Mouse (Mus musculus): ENCODE measurements around the gene Etnk1. TPM values are rescaled to one million over a fixed set of nuclear protein-coding genes. Genes with fewer than 3 reads are reported as not detected.

Etnk1 gene
- polyA plus RNA-seq, 1 experiment from 2014 or later = 13.4 TPM

DNA sequence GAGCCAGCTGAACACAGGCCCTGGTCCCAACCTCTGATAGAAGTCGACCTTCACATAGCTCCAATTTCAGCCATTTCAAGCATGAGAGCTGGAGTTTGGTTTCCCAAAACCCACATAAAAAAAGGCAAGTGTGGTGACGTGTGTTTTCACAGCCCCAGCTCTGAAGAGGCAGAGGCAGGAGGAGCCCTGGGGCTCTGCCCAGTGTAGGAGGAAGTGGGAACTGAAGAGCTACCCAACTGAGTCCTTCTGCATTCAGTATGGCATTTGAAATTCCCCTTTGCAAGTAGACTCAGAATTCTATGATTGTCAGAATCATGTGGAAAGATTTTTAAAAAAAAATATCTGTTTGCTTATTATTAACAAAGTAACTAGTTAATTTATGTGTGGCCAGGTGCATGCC, 63.9 kb downstream of the Etnk1 start:
- WGBS = 77% methylated on average over 2 of the region's 2 CpGs
- Histone ChIP-seq H3K9ac (ENCODE audit: low read length) (no peak overlapping the region), H3K27ac (ENCODE audit: low read length) (no peak overlapping the region), H3K27me3 (ENCODE audit: control insufficient read depth, insufficient read depth, low read length) (no peaks in the 10 kb centered on the region), H3K36me3 (ENCODE audit: control insufficient read depth, insufficient read depth) (no peaks in the 10 kb centered on the region), H3K4me2 (ENCODE audit: low read depth, low read length) (no peak overlapping the region), H3K9me3 (replicated peaks; ENCODE audit: control insufficient read depth, low read length) (0 out of 2 replicates have a peak, but pooled peaks cover 4% of the 10 kb centered on the region), H3K4me1 (ENCODE audit: control insufficient read depth, insufficient read depth, low read length) (no peaks in the 10 kb centered on the region; the same call in 1 of the 2 replicates), H3K4me3 (ENCODE audit: low read length) (no peak overlapping the region)
- no peak for ATAC-seq (replicated peaks; ENCODE audit: extremely low read depth, insufficient read depth, low FRiP score)

DNA sequence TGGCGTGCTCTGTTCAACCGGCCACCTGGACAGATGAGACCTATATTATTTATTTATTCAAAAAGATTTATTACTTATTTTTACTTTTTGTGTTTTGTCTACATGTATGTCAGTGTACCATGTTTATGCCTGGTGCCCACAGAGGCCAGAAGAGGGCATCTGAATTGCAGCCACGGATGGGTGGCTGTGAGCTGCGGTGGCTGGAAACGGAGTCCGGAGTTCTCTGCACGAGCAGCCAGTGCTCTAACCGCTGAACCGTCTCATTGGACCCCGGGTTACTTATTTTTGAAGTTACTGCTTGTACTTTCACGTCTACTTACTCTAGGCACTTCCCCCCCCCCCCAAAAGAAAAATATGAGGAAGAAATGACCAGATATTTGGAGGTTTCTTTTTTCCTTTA, 65.7 kb downstream of the Etnk1 start:
- no peak overlapping the region for H3K27ac ChIP-seq (ENCODE audit: low read length)
- no peak overlapping the region for H3K4me3 ChIP-seq (ENCODE audit: low read length)
- ATAC-seq (replicated peaks; ENCODE audit: extremely low read depth, insufficient read depth, low FRiP score) = no peak
- H3K36me3 ChIP-seq (ENCODE audit: control insufficient read depth, insufficient read depth) = no peaks in the 10 kb centered on the region
- H3K27me3 ChIP-seq (ENCODE audit: control insufficient read depth, insufficient read depth, low read length) = no peaks in the 10 kb centered on the region
- no peak overlapping the region for H3K9ac ChIP-seq (ENCODE audit: low read length)
- no peaks in the 10 kb centered on the region; the same call in 1 of the 2 replicates for H3K4me1 ChIP-seq (ENCODE audit: control insufficient read depth, insufficient read depth, low read length)
- no peak overlapping the region for H3K4me2 ChIP-seq (ENCODE audit: low read depth, low read length)
- WGBS = 88% methylated on average over 11 of the region's 11 CpGs
- H3K9me3 ChIP-seq (replicated peaks; ENCODE audit: control insufficient read depth, low read length) = 0 out of 2 replicates have a peak, but pooled peaks cover 4% of the 10 kb centered on the region

DNA sequence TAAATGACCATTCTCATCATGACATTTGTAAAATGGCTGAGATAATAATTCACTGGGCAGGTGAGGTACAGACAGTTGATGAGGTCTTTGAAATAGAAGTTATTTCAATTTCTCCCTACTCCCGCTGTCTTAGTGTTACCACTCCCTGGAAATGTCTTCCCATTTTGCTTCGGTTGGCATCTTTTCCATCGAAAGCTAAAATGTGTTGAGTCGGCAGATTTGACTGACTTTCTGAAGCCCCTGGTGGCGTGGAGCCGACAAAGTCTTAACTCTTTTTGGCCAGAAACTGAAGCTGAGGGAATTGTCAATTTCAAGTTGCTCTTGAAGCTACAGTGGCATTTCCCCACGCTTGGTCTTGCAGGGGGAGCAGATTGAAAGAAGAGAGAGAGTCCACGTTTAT, 67.8 kb downstream of the Etnk1 start:
- 72% methylated on average over 8 of the region's 8 CpGs for WGBS
- Histone ChIP-seq H3K9ac (ENCODE audit: low read length) (no peak overlapping the region), H3K4me1 (ENCODE audit: control insufficient read depth, insufficient read depth, low read length) (no peaks in the 10 kb centered on the region; the same call in 1 of the 2 replicates), H3K9me3 (replicated peaks; ENCODE audit: control insufficient read depth, low read length) (no peaks in the 10 kb centered on the region), H3K27me3 (ENCODE audit: control insufficient read depth, insufficient read depth, low read length) (no peaks in the 10 kb centered on the region), H3K4me2 (ENCODE audit: low read depth, low read length) (no peak overlapping the region), H3K4me3 (ENCODE audit: low read length) (no peak overlapping the region), H3K36me3 (ENCODE audit: control insufficient read depth, insufficient read depth) (no peaks in the 10 kb centered on the region), H3K27ac (ENCODE audit: low read length) (no peak overlapping the region)
- no peak for ATAC-seq (replicated peaks; ENCODE audit: extremely low read depth, insufficient read depth, low FRiP score)

DNA sequence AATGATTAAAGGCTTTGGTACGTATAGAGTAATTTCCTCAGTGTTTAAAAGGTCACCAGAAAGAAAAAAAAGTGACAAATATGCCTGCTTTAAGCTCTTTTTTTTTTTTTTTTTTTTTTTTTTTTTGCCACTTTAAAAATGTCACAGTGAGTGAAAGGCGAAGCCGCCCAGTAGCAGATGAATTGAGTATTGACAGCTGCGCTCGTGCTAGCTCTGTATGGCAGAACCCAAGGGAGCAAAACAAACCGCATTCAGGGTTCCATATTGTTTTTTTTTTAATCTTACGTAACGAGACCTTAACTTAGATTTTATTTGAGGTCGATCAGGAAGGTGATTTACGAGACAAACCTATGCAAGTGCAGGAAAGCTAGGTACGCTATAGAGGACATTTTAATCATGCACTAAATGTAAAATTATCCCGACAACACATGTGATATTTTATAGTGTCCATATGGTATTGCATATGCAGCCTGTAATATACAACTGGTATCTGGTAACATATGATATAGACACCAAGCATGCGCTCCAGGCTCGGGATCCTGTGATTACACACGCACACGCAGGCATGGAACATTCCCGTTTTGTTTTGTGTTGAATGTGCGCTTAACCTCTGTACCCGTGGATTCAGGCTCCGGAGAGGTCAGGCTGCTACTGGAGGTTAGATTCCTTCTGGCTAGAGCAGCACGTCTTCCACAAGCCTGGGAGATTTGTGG, 72.5 kb downstream of the Etnk1 start:
- Histone ChIP-seq H3K27ac (ENCODE audit: low read length) (no peak overlapping the region), H3K4me2 (ENCODE audit: low read depth, low read length) (no peak overlapping the region), H3K4me1 (ENCODE audit: control insufficient read depth, insufficient read depth, low read length) (no peaks in the 10 kb centered on the region), H3K9me3 (replicated peaks; ENCODE audit: control insufficient read depth, low read length) (no peaks in the 10 kb centered on the region), H3K27me3 (ENCODE audit: control insufficient read depth, insufficient read depth, low read length) (no peaks in the 10 kb centered on the region), H3K9ac (ENCODE audit: low read length) (no peak overlapping the region), H3K4me3 (ENCODE audit: low read length) (no peak overlapping the region), H3K36me3 (ENCODE audit: control insufficient read depth, insufficient read depth) (no peaks in the 10 kb centered on the region)
- no peak for ATAC-seq (replicated peaks; ENCODE audit: extremely low read depth, insufficient read depth, low FRiP score)
- WGBS = 84% methylated on average over 21 of the region's 21 CpGs

DNA sequence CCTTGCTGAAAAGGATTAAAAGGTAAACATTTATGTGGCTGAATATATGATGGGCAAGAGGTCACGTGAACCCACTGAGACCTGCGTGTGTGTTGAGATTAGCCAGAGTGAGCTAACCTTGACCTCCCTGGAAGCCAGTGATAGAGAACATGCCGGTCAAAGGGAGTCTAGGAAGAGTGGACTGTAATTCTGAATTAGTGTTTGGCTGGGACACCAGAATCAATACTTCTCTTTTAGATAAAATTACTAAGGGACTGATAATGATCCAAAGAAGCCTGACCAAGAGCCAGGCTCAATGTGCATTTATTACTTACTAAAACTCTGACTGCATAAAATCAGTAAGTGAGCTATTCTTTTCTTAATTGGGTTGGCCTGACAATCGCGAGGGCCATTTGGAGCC, 76.2 kb downstream of the Etnk1 start:
- H3K36me3 ChIP-seq (ENCODE audit: control insufficient read depth, insufficient read depth) = no peaks in the 10 kb centered on the region
- H3K4me2 ChIP-seq (ENCODE audit: low read depth, low read length) = no peak overlapping the region
- no peak overlapping the region for H3K9ac ChIP-seq (ENCODE audit: low read length)
- 78% methylated on average over 5 of the region's 5 CpGs for WGBS
- H3K27ac ChIP-seq (ENCODE audit: low read length) = no peak overlapping the region
- no peaks in the 10 kb centered on the region for H3K9me3 ChIP-seq (replicated peaks; ENCODE audit: control insufficient read depth, low read length)
- H3K4me3 ChIP-seq (ENCODE audit: low read length) = no peak overlapping the region
- H3K4me1 ChIP-seq (ENCODE audit: control insufficient read depth, insufficient read depth, low read length) = no peaks in the 10 kb centered on the region
- no peak for ATAC-seq (replicated peaks; ENCODE audit: extremely low read depth, insufficient read depth, low FRiP score)
- no peaks in the 10 kb centered on the region for H3K27me3 ChIP-seq (ENCODE audit: control insufficient read depth, insufficient read depth, low read length)

DNA sequence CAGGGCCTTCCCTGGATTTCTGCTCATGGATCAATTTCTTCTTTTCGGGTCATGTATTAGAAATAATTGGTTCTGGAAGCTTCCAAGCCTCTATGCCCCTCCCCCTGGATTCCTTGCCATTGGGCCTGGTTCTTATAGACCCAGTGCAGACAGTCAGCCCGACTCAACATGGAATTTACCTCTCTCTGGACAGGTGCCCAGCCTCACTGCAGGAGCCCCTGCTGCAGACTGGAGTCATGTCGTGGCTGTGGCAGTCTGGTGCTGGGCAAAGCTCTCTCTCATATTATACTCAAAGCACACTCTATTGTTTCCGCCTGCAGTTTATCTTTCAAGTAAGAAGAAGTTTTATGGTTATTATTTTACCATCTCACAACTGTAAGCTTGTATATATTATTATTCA, 90.9 kb downstream of the Etnk1 start:
- no peaks in the 10 kb centered on the region for H3K27me3 ChIP-seq (ENCODE audit: control insufficient read depth, insufficient read depth, low read length)
- no peaks in the 10 kb centered on the region for H3K4me1 ChIP-seq (ENCODE audit: control insufficient read depth, insufficient read depth, low read length)
- H3K36me3 ChIP-seq (ENCODE audit: control insufficient read depth, insufficient read depth) = no peaks in the 10 kb centered on the region
- 70% methylated on average over 4 of the region's 4 CpGs for WGBS
- no peak overlapping the region for H3K4me2 ChIP-seq (ENCODE audit: low read depth, low read length)
- ATAC-seq (replicated peaks; ENCODE audit: extremely low read depth, insufficient read depth, low FRiP score) = no peak
- H3K27ac ChIP-seq (ENCODE audit: low read length) = no peak overlapping the region
- H3K9me3 ChIP-seq (replicated peaks; ENCODE audit: control insufficient read depth, low read length) = no peaks in the 10 kb centered on the region
- H3K4me3 ChIP-seq (ENCODE audit: low read length) = no peak overlapping the region
- no peak overlapping the region for H3K9ac ChIP-seq (ENCODE audit: low read length)

DNA sequence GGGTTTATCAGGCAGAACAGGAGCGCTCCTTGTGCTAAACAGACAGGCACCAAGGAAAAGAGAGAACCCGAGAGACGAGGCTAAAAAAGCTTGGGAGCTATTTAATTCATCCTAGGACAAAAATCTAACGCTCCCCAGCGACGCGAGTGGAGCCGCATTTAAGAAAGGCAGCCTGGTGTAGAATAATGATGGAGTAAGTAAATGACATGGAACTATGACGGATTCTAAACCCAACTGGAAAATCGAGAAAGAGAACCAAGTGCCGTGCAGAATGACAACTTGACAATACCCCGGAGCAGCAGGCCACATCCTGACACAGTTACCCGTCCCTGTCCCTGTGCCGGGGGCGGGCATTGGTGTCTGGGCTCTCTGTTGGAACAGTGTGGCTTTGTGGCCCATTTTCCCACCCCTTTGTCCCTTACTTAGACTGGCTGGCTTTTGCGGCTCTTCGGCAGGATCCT, 92.2 kb downstream of the Etnk1 start:
- 77% methylated on average over 17 of the region's 17 CpGs for WGBS
- Histone ChIP-seq H3K27me3 (ENCODE audit: control insufficient read depth, insufficient read depth, low read length) (no peaks in the 10 kb centered on the region), H3K4me3 (ENCODE audit: low read length) (no peak overlapping the region), H3K27ac (ENCODE audit: low read length) (no peak overlapping the region), H3K4me2 (ENCODE audit: low read depth, low read length) (no peak overlapping the region; the same call in 1 of the 2 replicates), H3K9me3 (replicated peaks; ENCODE audit: control insufficient read depth, low read length) (no peaks in the 10 kb centered on the region), H3K4me1 (ENCODE audit: control insufficient read depth, insufficient read depth, low read length) (no peaks in the 10 kb centered on the region), H3K9ac (ENCODE audit: low read length) (no peak overlapping the region), H3K36me3 (ENCODE audit: control insufficient read depth, insufficient read depth) (no peaks in the 10 kb centered on the region)
- ATAC-seq (replicated peaks; ENCODE audit: extremely low read depth, insufficient read depth, low FRiP score) = no peak

DNA sequence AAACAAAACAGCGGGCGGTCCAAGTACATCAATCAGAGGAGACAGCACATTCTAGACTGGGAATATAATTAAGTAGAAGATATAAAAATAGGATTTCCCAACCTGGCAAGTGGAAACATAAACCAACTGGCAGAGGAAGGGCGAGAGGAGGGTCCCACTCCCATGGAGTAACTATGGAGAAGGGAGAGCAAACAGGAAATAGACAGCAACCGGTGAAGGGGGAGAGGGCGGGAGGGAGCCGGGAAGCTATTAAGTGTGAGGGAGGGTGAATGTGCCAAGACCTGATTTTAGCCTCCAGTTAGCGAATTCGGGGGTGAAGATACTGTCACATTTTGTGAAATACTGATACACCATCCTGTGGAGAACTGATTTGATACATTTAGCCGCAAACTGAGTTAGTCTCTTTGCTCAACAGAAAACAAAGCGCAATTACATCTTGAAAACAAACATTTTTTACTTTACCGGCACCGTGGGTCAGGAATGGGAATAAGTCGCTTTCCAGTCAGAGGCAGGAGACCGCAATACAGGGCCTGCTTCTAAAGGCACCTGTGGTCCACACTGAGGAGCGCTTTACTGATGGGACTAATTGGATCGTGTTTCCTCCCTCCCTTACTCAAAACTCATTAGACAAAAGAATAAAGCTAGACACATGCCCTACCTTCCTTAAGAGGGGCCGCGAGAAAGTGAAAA, 93.0 kb downstream of the Etnk1 start:
- no peak overlapping the region for H3K9ac ChIP-seq (ENCODE audit: low read length)
- 59% methylated on average over 18 of the region's 18 CpGs for WGBS
- no peak overlapping the region for H3K27ac ChIP-seq (ENCODE audit: low read length)
- H3K4me2 ChIP-seq (ENCODE audit: low read depth, low read length) = peak overlapping the region; percentile 2; the same call in 1 of the 2 replicates
- no peaks in the 10 kb centered on the region for H3K9me3 ChIP-seq (replicated peaks; ENCODE audit: control insufficient read depth, low read length)
- no peaks in the 10 kb centered on the region for H3K36me3 ChIP-seq (ENCODE audit: control insufficient read depth, insufficient read depth)
- no peak for ATAC-seq (replicated peaks; ENCODE audit: extremely low read depth, insufficient read depth, low FRiP score)
- no peak overlapping the region for H3K4me3 ChIP-seq (ENCODE audit: low read length)
- H3K27me3 ChIP-seq (ENCODE audit: control insufficient read depth, insufficient read depth, low read length) = no peaks in the 10 kb centered on the region
- H3K4me1 ChIP-seq (ENCODE audit: control insufficient read depth, insufficient read depth, low read length) = no peaks in the 10 kb centered on the region

DNA sequence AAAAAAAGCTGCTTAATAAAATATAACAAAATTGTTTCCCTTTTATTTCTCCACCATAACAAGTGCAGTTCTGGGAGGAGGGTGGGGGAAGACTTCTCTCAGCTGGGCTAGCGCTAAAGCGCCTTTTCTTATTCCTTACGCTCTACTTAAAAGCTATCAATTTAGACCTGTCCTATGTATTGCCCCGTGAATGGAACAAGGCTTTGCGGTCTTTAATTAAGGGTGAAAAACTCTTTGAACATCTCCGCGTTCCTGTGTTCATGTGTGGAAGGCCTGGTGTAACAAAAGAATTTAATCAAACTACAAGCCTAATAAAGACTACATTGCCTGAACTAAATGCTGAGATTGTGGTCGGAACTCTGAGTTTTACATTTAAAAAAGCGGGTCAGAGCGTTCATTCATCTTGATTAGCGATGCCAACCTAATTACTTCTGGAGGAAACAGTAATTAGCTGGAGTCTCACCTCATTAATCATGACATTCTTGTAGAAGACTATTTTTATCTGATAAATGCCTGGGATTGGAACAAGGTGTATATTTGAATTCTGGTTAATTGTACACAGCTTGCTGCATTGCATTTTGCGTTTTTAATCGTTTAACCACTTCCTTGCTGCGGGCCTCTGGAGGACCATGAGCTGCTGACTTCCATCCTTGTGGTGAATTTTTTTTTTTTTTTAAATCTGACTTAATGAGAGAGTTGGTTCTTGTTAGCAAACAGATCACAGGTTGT, 93.7 kb downstream of the Etnk1 start:
- 80% methylated on average over 14 of the region's 14 CpGs for WGBS
- H3K9me3 ChIP-seq (replicated peaks; ENCODE audit: control insufficient read depth, low read length) = no peaks in the 10 kb centered on the region
- ATAC-seq (replicated peaks; ENCODE audit: extremely low read depth, insufficient read depth, low FRiP score) = no peak
- H3K4me2 ChIP-seq (ENCODE audit: low read depth, low read length) = no peak overlapping the region
- no peaks in the 10 kb centered on the region for H3K27me3 ChIP-seq (ENCODE audit: control insufficient read depth, insufficient read depth, low read length)
- H3K4me3 ChIP-seq (ENCODE audit: low read length) = no peak overlapping the region
- no peaks in the 10 kb centered on the region for H3K36me3 ChIP-seq (ENCODE audit: control insufficient read depth, insufficient read depth)
- no peak overlapping the region for H3K27ac ChIP-seq (ENCODE audit: low read length)
- no peaks in the 10 kb centered on the region for H3K4me1 ChIP-seq (ENCODE audit: control insufficient read depth, insufficient read depth, low read length)
- no peak overlapping the region for H3K9ac ChIP-seq (ENCODE audit: low read length)
